Mouse (Mus musculus) embryonic fibroblast, embryonic 13.5 days (primary cell): ENCODE data around the gene Ptprj.

ENCODE experiments used
- CTCF ChIP-seq: IDR thresholded peaks from 2 replicates; pipeline ENCODE4 v1.5.1; 2011; ENCODE audit warnings: mild to moderate bottlenecking, control low read depth, low read length, moderate library complexity, borderline replicate concordance; ENCODE audit not compliant: insufficient read depth
- POLR2A ChIP-seq: IDR thresholded peaks from 2 replicates; pipeline ENCODE4 v1.6.1; 2011; ENCODE audit warnings: low read depth, mild to moderate bottlenecking, control low read depth, low read length, moderate library complexity

DNA sequence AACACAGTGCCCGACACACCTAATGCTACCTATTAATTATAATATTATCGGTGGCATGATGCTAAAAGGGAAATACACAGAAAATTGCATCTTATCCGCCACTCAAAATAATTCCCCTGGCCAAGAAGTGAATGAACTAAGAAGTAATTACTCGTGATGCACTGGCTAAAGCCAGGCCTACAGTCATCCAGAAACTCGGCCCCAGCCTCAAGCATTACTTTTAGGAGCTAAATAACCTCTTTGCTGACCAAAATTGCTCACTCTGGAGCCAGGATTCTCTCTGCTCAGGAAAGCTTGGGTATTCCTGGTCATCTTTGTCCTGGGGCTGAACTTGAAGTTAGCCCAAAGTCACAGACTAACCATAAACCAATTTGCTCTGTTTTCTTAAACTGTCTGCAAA is 4.7 kb downstream of the Ptprj start:
- TF ChIP-seq POLR2A (no peak), CTCF (no peak)
